Mouse (Mus musculus): Measurements from ENCODE around the gene Rab36.

The Rab36 gene

DNA sequence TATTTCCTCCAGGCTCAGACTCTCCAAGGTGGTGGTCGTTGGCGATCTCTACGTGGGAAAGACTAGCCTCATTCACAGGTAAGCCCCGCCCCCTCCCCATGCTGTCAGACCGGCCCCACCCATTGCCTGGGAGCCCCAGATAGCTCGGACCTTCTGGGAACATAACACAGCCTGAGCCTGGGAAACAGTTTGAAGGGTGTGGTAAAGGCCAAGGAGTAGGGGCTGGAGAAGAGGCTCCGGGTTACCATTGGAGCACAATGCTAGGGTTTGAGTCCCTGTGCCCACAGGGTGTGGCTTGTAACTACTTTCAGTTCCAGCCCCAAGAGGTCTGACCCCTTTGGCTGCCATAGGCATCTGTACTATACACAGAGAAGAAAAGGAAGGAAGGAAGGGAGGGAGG, 7.6 kb downstream of the Rab36 start:
- DNase-seq (ENCODE audit: low read depth, low spot score): no peak

GRCm38 (mm10) chr10:75045831-75046230, 9.0 kb downstream of the Rab36 start:
- DNase-seq (ENCODE audit: low read depth, low spot score): no peak

GRCm38 (mm10) chr10:75048711-75049110, 11.9 kb downstream of the Rab36 start:
- DNase-seq (ENCODE audit: low read depth, low spot score): no peak

- DNase-seq (ENCODE audit: low read depth, low spot score): no peak
Measured at GRCm38 (mm10) chr10:75051364-75052074, 14.7 kb downstream of the Rab36 start.

- no peak for DNase-seq (ENCODE audit: low read depth, low spot score)
Measured at GRCm38 (mm10) chr10:75052902-75053301, 16.0 kb downstream of the Rab36 start.

GRCm38 (mm10) chr10:75053655-75054054, 16.8 kb downstream of the Rab36 start:
- DNase-seq (ENCODE audit: low read depth, low spot score): no peak

GRCm38 (mm10) chr10:75054125-75054524, 17.3 kb downstream of the Rab36 start:
- DNase-seq (ENCODE audit: low read depth, low spot score): no peak

- DNase-seq (ENCODE audit: low read depth, low spot score): no peak
Measured at GRCm38 (mm10) chr10:75055672-75056071, 18.8 kb downstream of the Rab36 start.

DNA sequence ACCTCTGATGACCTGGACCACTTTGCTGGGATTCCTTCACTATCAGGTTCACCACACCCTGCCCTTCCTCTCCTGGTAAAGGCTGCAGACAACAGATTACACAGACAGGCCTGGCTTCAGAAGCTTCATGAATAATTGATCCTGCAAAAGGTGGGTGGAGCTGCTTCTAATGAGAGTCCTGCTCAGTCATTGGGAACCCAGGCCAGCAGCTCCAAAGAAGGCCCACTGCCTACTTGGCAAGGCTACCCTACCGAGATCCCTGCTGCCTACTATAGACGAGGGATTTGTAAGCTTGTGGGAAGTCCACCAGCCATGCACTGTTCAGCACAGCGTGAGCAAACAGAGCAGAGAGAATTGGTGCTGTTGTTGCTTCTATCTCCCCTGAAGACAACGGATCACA, 19.4 kb downstream of the Rab36 start:
- no peak for DNase-seq (ENCODE audit: low read depth, low spot score)

- no peak for DNase-seq (ENCODE audit: low read depth, low spot score)
Measured at GRCm38 (mm10) chr10:75058336-75058735, 21.5 kb downstream of the Rab36 start.

DNA sequence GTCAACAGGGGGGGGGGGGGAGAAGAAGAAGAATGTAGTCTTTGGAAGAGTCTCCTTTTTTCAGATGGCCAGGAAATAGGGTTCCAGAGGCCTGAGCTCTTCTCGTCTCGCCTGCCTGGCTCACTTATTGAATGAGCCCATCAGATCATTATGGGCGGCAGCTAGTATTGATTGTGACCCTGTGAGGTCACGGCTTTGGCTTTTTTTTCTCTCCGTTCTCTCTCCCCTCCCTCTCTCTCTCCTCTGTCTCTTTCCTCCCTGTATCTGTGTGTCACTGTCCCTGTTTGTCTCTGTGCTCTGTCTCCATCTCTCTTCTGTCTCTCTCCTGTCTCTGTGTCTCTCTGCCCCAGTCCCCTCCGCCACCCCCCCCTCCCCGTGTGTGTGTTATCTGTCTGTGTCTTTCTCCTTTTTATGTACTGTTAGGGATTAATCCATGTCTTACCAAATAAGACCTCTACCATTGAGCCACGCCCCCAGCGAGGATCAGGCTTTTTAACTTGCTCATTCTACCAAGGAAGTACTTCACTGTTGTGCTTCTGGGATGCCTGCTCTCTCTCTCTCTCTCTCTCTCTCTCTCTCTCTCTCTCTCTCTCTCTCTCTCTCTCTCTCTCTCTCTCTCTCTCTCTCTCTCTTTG, 22.0 kb downstream of the Rab36 start:
- no peak for DNase-seq (ENCODE audit: low read depth, low spot score)

GRCm38 (mm10) chr10:75059396-75059795, 22.5 kb downstream of the Rab36 start:
- no peak for DNase-seq (ENCODE audit: low read depth, low spot score)

DNA sequence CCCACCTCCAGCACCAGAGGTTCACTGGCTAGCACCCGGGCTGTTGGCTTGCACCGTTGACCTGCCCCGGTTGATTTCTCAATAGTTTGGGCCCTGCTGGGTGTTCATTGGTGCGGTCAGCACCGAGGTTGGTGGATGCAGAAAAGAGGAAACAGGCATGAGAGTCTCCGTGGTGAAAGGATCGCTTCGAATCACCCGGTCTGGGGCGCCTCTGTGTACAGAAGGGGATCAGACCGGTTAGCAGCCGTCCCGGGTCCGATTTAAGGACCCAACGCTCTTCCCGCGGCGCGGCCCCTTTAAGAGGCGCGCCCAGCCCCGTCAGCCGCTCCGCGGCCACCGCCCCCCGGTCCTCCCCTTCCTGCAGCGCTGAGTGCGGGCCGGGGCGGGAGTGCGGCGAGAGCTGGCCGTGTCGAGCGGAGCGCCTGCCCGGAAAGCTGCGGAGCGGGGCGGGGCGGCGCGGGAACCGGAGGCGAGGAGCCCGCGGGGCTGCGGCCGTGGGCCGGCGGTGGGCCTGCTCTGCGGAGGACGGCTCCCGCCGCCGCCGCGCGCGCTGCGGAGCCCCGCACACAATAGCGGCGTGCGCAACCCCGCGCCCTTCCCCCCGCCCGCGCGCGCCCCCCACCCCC, 23.5 kb downstream of the Rab36 start, which contains the start of gene Bcr:
TSS of gene Bcr (plus strand) at position 376 of the 626 bp plus-strand sequence.
- DNase-seq (ENCODE audit: low read depth, low spot score): no peak

GRCm38 (mm10) chr10:75060843-75061235, 24.0 kb downstream of the Rab36 start:
- no peak for DNase-seq (ENCODE audit: low read depth, low spot score)

DNA sequence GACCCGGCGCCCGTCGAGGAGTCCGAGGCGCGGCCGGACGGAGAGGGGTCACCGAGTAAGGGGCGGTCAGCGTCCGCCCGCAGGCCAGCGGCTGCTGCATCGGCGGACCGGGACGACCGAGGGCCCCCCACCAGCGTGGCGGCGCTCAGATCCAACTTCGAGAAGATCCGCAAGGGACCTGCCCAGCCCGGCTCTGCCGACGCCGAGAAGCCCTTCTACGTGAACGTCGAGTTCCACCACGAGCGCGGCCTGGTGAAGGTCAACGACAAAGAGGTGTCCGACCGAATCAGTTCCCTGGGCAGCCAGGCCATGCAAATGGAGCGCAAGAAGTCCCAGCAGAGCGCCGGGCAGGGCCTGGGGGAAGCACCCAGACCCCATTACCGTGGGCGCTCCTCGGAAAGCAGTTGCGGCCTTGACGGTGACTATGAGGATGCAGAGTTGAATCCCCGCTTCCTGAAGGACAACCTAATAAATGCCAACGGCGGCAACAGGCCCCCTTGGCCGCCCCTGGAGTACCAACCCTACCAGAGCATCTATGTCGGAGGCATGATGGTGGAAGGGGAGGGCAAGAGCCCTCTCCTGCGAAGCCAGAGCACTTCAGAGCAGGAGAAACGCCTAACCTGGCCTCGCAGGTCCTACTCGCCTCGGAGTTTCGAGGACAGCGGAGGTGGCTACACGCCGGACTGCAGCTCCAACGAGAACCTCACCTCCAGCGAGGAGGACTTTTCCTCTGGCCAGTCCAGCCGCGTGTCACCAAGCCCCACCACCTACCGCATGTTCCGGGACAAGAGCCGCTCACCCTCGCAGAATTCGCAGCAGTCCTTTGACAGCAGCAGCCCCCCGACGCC, 24.7 kb downstream of the Rab36 start:
- no peak for DNase-seq (ENCODE audit: low read depth, low spot score)

GRCm38 (mm10) chr10:75062189-75062561, 25.3 kb downstream of the Rab36 start:
- no peak for DNase-seq (ENCODE audit: low read depth, low spot score)

GRCm38 (mm10) chr10:75062621-75063020, 25.8 kb downstream of the Rab36 start:
- no peak for DNase-seq (ENCODE audit: low read depth, low spot score)

GRCm38 (mm10) chr10:75063301-75063965, 26.6 kb downstream of the Rab36 start:
- DNase-seq (ENCODE audit: low read depth, low spot score): no peak

GRCm38 (mm10) chr10:75065691-75066090, 28.8 kb downstream of the Rab36 start:
- DNase-seq (ENCODE audit: low read depth, low spot score): no peak

DNA sequence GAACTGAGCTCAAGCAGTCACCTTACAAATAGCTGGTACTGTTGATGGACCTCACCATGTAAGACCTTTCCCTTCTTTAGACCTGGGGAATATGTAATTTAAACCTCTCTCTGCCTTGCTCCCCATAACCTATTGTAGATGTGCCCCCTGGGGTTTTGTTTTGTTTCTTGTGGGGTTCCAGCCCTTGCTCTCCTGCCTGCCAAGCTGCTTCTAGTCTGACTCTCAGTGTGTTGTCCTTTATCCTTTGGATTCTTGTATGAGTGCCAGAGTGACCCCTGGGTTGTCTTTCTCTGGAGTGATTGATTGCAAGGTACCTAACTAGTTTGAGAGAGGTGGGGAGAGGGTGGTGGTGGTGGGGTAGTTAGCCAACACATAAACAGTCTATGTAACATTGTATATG, 30.6 kb downstream of the Rab36 start:
- DNase-seq (ENCODE audit: low read depth, low spot score): no peak

- no peak for DNase-seq (ENCODE audit: low read depth, low spot score)
Measured at GRCm38 (mm10) chr10:75068086-75068485, 31.2 kb downstream of the Rab36 start.
